Mouse (Mus musculus) testis, adult 2 months (tissue): Measurements from ENCODE around the gene Coq8b. TPM values are rescaled to one million over a fixed set of nuclear protein-coding genes. Genes with fewer than 3 reads are reported as not detected.
A peak's percentile ranks its signal among the peaks of the same experiment; 100 is the strongest.

Experiments used
- H3K27ac ChIP-seq: fragments of 200-500 bp; 2 replicates; pipeline ENCODE4 v1.5.1; 2012; ENCODE audit warnings: low read depth, low read length; ENCODE audit not compliant: control insufficient read depth, insufficient read depth
- H3K27me3 ChIP-seq: fragments of 200-500 bp; 2 replicates; pipeline ENCODE4 v1.6.1; 2012; ENCODE audit warnings: mild to moderate bottlenecking, low read length, moderate library complexity; ENCODE audit not compliant: control insufficient read depth, insufficient read depth
- H3K36me3 ChIP-seq: fragments of 200-500 bp; 2 replicates; pipeline ENCODE4 v1.6.1; 2012; ENCODE audit warnings: mild to moderate bottlenecking, low read length; ENCODE audit not compliant: control insufficient read depth, insufficient read depth
- H3K4me1 ChIP-seq: fragments of 200-500 bp; 2 replicates; pipeline ENCODE4 v1.6.1; 2012; ENCODE audit warnings: low read length; ENCODE audit not compliant: control insufficient read depth, insufficient read depth
- H3K4me3 ChIP-seq: fragments of 200-500 bp; 2 replicates; pipeline ENCODE4 v1.5.1; 2012; ENCODE audit warnings: low read depth, mild to moderate bottlenecking, low read length, moderate library complexity, mixed read lengths; ENCODE audit not compliant: control insufficient read depth
- CTCF ChIP-seq: fragments of 200-500 bp; IDR thresholded peaks from 2 replicates; pipeline ENCODE4 v1.5.1; 2012; ENCODE audit warnings: low read depth, mild to moderate bottlenecking, inconsistent platforms, low read length, moderate library complexity; ENCODE audit not compliant: control insufficient read depth, insufficient read depth, insufficient replicate concordance
- POLR2A ChIP-seq: fragments of 200-500 bp; IDR thresholded peaks from 2 replicates; pipeline ENCODE4 v1.6.1; 2012; ENCODE audit warnings: low read depth, mild to moderate bottlenecking, inconsistent platforms, low read length, moderate library complexity; ENCODE audit not compliant: control insufficient read depth
- polyA plus RNA-seq: library from polyadenylated mRNA; depleted of rRNA; stranded (reverse); fragments of >200 nt; gene quantifications from 2 replicates; pipeline ENCODE4 v1.2.3, GENCODE M21; 2012; rRNA removed

Coq8b gene
- 32.7 and 33.7 TPM in 2 replicates for polyA plus RNA-seq

- Histone ChIP-seq H3K27ac (peak within 1 kb of the TSS; percentile 45; the same call in 1 of the 2 replicates), H3K36me3 (no peaks in the 10 kb centered on the region), H3K27me3 (no peaks in the 10 kb centered on the region), H3K4me1 (peaks cover 16% of the 10 kb centered on the region), H3K4me3 (peak within 1 kb of the TSS; percentile 84)
- TF ChIP-seq POLR2A (peak; percentile 61; the same call in 1 of the 2 replicates), CTCF (no peak)
These were observed at the start of gene Coq8b for GRCm38 (mm10) chr7:27232781-27233281. Gene Coq8b, plus strand, starts transcription at chr7:27233023.

GRCm38 (mm10) chr7:27184964-27185363 lies 47.9 kb upstream of the Coq8b start:
- Histone ChIP-seq H3K4me1 (peaks cover 4% of the 10 kb centered on the region), H3K4me3 (no peak overlapping the region), H3K27me3 (no peaks in the 10 kb centered on the region), H3K27ac (no peak overlapping the region), H3K36me3 (peaks cover 4% of the 10 kb centered on the region; the same call in 1 of the 2 replicates)
- TF ChIP-seq CTCF: peak; percentile 75; the same call in 1 of the 2 replicates
- no peak for TF ChIP-seq POLR2A

- H3K4me3 ChIP-seq: no peak overlapping the region
- peaks cover 5% of the 10 kb centered on the region; the same call in 1 of the 2 replicates for H3K36me3 ChIP-seq
- no peaks in the 10 kb centered on the region for H3K27me3 ChIP-seq
- TF ChIP-seq POLR2A (no peak), CTCF (no peak)
- no peaks in the 10 kb centered on the region; the same call in 1 of the 2 replicates for H3K4me1 ChIP-seq
- no peak overlapping the region for H3K27ac ChIP-seq
These were observed 46.8 kb upstream of the Coq8b start for GRCm38 (mm10) chr7:27185986-27186385.

GRCm38 (mm10) chr7:27189271-27189931 lies 43.4 kb upstream of the Coq8b start:
- H3K27ac ChIP-seq: no peak overlapping the region
- H3K36me3 ChIP-seq: peaks cover 9% of the 10 kb centered on the region; the same call in 1 of the 2 replicates
- H3K27me3 ChIP-seq: no peaks in the 10 kb centered on the region
- peaks cover 3% of the 10 kb centered on the region for H3K4me1 ChIP-seq
- TF ChIP-seq CTCF (peak; percentile 17; the same call in 1 of the 2 replicates), POLR2A (no peak)
- H3K4me3 ChIP-seq: no peak overlapping the region

- Histone ChIP-seq H3K4me1 (peaks cover 9% of the 10 kb centered on the region), H3K36me3 (peaks cover 11% of the 10 kb centered on the region), H3K27ac (no peak overlapping the region), H3K27me3 (no peaks in the 10 kb centered on the region), H3K4me3 (peak overlapping the region; percentile 17)
- TF ChIP-seq POLR2A (no peak), CTCF (no peak)
These were observed 40.4 kb upstream of the Coq8b start for GRCm38 (mm10) chr7:27192434-27192833.

GRCm38 (mm10) chr7:27193731-27194130 lies 39.1 kb upstream of the Coq8b start:
- Histone ChIP-seq H3K4me3 (peak overlapping the region; percentile 35), H3K4me1 (peaks cover 11% of the 10 kb centered on the region), H3K27ac (no peak overlapping the region; the same call in 1 of the 2 replicates), H3K36me3 (peaks cover 9% of the 10 kb centered on the region), H3K27me3 (no peaks in the 10 kb centered on the region)
- TF ChIP-seq POLR2A (no peak), CTCF (no peak)
